Mouse (Mus musculus): ENCODE measurements at regions not wholly inside any gene's neighbourhood (a gene's known extent, or its start where the extent isn't known, plus 50 kb on each side); places are given as distances from the start of the nearest gene placed in this dataset.
"Not testable (repeated sequence)": the region's sequence is repeated elsewhere in the genome, so short reads cannot be mapped to it uniquely, and the experiment has no call there.

DNA sequence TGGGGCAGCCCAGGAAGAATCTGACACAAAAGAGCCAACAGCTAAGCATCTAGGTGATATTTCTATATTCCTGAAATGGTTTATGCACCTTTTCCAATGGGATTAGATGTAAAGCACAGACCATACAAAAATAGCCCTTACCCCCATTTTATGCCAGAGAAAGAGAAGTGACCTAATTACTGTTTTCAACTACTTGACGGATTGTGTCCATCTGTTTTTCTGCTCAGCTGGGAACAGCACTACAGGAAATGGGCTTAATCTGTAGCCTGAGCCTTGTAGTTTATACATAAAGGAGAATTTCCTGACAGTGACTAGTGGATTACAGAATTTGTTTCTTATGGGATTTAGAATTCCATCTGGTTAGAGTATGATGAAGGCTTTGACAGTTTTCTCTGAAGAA is 371.0 kb upstream of the Slc39a10 start:
- DNase-seq (ENCODE audit: low spot score) = no peak
- Histone ChIP-seq H3K27ac (no peak overlapping the region), H3K4me1 (replicated peaks; ENCODE audit: insufficient read depth, low read length) (no peaks in the 10 kb centered on the region), H3K9me3 (replicated peaks; ENCODE audit: low read length) (no peaks in the 10 kb centered on the region), H3K27me3 (ENCODE audit: insufficient read depth, low read length) (no peaks in the 10 kb centered on the region), H3K4me2 (ENCODE audit: low read length) (no peak overlapping the region), H3K4me3 (replicated peaks; ENCODE audit: low read depth, low read length) (no peak overlapping the region), H3K36me3 (ENCODE audit: insufficient read depth, low read length) (no peaks in the 10 kb centered on the region), H3K9ac (ENCODE audit: low read depth, low read length) (no peak overlapping the region)
- TF ChIP-seq CTCF (IDR thresholded peaks at IDR 0.05; ENCODE audit: low read depth) = no peak
- ATAC-seq (replicated peaks; ENCODE audit: low FRiP score, low read depth) = no peak
- 50% methylated on average over 1 of the region's 1 CpGs for WGBS

DNA sequence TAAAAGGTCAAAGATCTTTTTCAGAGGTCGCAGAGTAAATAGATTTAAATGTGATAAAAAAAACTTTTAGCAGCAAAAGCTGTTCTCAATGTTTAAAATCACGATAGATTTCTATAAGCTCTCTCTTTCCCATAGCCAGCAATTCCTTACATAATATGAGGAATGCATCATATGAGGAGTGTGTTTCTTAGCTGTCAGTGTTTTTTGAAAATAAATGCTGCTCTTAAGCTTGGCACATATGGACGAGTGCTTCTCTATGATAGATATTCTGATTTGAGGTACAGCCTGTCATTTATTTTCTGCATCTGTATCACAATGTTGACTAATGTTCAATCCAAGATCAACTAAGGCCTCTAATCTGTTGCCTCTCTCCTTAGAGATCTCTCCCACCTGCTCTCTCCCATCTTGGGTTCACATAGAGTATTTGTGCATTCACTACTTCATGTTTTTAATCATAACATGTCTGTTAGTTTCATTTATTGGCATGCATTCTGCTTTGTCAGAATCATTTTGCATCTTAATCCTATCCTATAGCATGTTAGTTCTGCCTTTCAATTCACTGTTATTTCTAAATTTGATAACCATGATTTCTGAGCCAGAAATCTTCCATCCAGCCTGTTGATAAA is 369.0 kb upstream of the Slc39a10 start:
- H3K4me1 ChIP-seq (replicated peaks; ENCODE audit: insufficient read depth, low read length) = no peaks in the 10 kb centered on the region
- no peak overlapping the region for H3K4me2 ChIP-seq (ENCODE audit: low read length)
- ATAC-seq (replicated peaks; ENCODE audit: low FRiP score, low read depth) (no peak), DNase-seq (ENCODE audit: low spot score) (no peak)
- no peaks in the 10 kb centered on the region for H3K27me3 ChIP-seq (ENCODE audit: insufficient read depth, low read length)
- no peak overlapping the region for H3K27ac ChIP-seq
- H3K9me3 ChIP-seq (replicated peaks; ENCODE audit: low read length) = no peaks in the 10 kb centered on the region
- no peak overlapping the region for H3K9ac ChIP-seq (ENCODE audit: low read depth, low read length)
- H3K36me3 ChIP-seq (ENCODE audit: insufficient read depth, low read length) = no peaks in the 10 kb centered on the region
- TF ChIP-seq CTCF (IDR thresholded peaks at IDR 0.05; ENCODE audit: low read depth) = no peak
- H3K4me3 ChIP-seq (replicated peaks; ENCODE audit: low read depth, low read length) = no peak overlapping the region
- WGBS = 78% methylated on average over 3 of the region's 3 CpGs

DNA sequence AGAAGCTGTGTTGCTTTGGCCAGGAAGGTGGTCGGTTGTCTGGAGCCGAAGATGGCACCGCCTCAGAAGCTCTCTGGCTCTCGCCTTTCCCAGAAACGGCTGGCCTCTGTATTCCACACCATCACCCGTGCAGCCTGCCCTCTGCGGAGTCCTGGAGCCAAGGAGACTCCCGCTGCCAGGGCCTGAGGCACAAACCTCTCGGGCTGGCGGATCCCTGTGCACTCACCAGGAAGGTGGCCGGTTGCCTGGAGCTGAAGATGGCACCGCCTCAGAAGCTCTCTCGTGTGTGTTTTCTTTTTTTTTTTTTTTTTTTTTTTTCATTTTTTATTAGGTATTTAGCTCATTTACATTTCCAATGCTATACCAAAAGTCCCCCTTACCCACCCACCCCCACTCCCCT is 358.1 kb upstream of the Slc39a10 start:
- WGBS = 89% methylated on average over 9 of the region's 13 CpGs
- H3K36me3 ChIP-seq (ENCODE audit: insufficient read depth, low read length) = not testable (repeated sequence)

DNA sequence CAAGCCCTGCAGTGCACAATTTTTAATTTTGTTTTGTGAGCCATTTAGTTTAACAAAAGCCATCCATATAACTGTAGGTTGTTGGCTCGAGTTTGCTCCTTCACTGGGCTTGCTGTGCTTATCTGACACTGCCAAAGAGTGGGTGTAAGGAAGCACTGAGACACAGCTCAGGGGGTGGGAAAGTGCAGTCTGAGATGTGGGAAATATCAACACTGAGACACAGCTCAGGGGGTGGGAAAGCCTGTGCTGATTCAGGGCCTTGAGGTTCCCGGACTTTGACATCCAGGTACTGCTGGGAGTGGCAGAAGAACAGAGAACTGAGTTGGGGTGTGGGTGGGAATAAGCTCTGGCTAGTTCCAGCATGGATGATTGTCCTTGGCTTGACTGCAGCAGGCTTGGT is 324.4 kb upstream of the Slc39a10 start:
- H3K9ac ChIP-seq (ENCODE audit: low read depth, low read length) = no peak overlapping the region
- ATAC-seq (replicated peaks; ENCODE audit: low FRiP score, low read depth) (no peak), DNase-seq (ENCODE audit: low spot score) (no peak)
- H3K4me1 ChIP-seq (replicated peaks; ENCODE audit: insufficient read depth, low read length) = no peaks in the 10 kb centered on the region
- TF ChIP-seq CTCF (IDR thresholded peaks at IDR 0.05; ENCODE audit: low read depth) = no peak
- 77% methylated on average over 2 of the region's 2 CpGs for WGBS
- H3K9me3 ChIP-seq (replicated peaks; ENCODE audit: low read length) = no peaks in the 10 kb centered on the region
- H3K27ac ChIP-seq = no peak overlapping the region
- H3K27me3 ChIP-seq (ENCODE audit: insufficient read depth, low read length) = no peaks in the 10 kb centered on the region
- H3K4me2 ChIP-seq (ENCODE audit: low read length) = no peak overlapping the region
- H3K36me3 ChIP-seq (ENCODE audit: insufficient read depth, low read length) = no peaks in the 10 kb centered on the region
- no peak overlapping the region for H3K4me3 ChIP-seq (replicated peaks; ENCODE audit: low read depth, low read length)

More for the DNA sequence above, 358.1 kb upstream of the Slc39a10 start:
- H3K27ac ChIP-seq; ATAC-seq (replicated peaks; ENCODE audit: low FRiP score, low read depth); DNase-seq (ENCODE audit: low spot score); H3K27me3 ChIP-seq (ENCODE audit: insufficient read depth, low read length); H3K4me1 ChIP-seq (replicated peaks; ENCODE audit: insufficient read depth, low read length); H3K4me2 ChIP-seq (ENCODE audit: low read length); H3K9ac ChIP-seq (ENCODE audit: low read depth, low read length); H3K9me3 ChIP-seq (replicated peaks; ENCODE audit: low read length); H3K4me3 ChIP-seq (replicated peaks; ENCODE audit: low read depth, low read length): not testable (repeated sequence)

DNA sequence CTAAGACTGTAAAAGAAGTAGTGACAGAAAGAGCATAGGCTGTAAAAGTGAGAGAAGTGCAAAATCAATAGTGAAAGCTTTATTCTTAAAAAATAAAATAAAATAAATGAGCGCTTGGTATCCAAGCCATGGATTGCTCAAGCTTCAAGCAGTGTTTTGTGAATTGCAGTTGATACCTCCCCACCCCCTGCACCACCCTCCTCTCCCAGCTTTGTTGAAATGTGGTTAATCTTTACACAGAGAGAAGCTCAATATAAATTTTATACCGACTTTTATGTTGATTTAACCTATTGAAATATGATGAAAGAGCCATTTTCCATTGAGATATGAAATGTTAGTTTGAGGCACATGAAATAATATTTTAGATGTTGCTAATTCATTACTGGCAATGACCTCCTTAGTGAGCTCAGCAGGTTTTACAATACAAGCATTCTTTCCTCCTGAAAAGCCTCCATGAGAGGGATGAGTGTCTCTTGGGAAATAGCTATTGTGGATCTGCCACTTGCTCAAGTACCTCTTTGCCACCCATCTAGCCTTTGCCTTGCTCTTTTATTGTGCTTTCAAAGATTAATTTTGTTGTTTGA is 323.9 kb upstream of the Slc39a10 start:
- Histone ChIP-seq H3K36me3 (ENCODE audit: insufficient read depth, low read length) (no peaks in the 10 kb centered on the region), H3K4me3 (replicated peaks; ENCODE audit: low read depth, low read length) (no peak overlapping the region), H3K4me2 (ENCODE audit: low read length) (no peak overlapping the region), H3K9me3 (replicated peaks; ENCODE audit: low read length) (no peaks in the 10 kb centered on the region), H3K27ac (no peak overlapping the region), H3K27me3 (ENCODE audit: insufficient read depth, low read length) (no peaks in the 10 kb centered on the region), H3K4me1 (replicated peaks; ENCODE audit: insufficient read depth, low read length) (no peaks in the 10 kb centered on the region), H3K9ac (ENCODE audit: low read depth, low read length) (no peak overlapping the region)
- no peak for DNase-seq (ENCODE audit: low spot score)
- no peak for TF ChIP-seq CTCF (IDR thresholded peaks at IDR 0.05; ENCODE audit: low read depth)
- 68% methylated on average over 2 of the region's 2 CpGs for WGBS
- ATAC-seq (replicated peaks; ENCODE audit: low FRiP score, low read depth) = no peak

DNA sequence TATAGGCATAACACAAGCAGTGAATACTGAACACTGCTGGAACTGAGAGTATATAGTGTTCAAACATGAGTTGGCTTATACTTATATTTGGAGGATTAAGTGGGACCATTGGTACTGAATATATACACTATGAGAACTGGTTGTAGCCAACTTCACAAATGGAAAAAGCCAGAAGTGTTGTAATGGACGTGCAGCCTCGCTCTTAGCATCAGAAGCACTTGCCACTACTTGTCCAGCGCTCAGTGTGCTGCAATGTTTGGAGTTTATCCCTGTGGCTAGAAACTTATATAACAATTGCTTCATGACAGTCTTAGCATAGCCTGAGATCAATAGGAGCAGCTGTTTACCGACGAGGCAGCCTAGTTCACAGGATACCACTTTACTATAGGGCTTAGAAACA is 320.8 kb upstream of the Slc39a10 start:
- H3K27me3 ChIP-seq (ENCODE audit: insufficient read depth, low read length) = no peaks in the 10 kb centered on the region
- H3K4me2 ChIP-seq (ENCODE audit: low read length) = no peak overlapping the region
- ATAC-seq (replicated peaks; ENCODE audit: low FRiP score, low read depth) = no peak
- no peaks in the 10 kb centered on the region for H3K36me3 ChIP-seq (ENCODE audit: insufficient read depth, low read length)
- no peaks in the 10 kb centered on the region for H3K9me3 ChIP-seq (replicated peaks; ENCODE audit: low read length)
- DNase-seq (ENCODE audit: low spot score) = no peak
- H3K9ac ChIP-seq (ENCODE audit: low read depth, low read length) = no peak overlapping the region
- no peak overlapping the region for H3K27ac ChIP-seq
- no peak overlapping the region for H3K4me3 ChIP-seq (replicated peaks; ENCODE audit: low read depth, low read length)
- WGBS = 85% methylated on average over 5 of the region's 5 CpGs
- no peak for TF ChIP-seq CTCF (IDR thresholded peaks at IDR 0.05; ENCODE audit: low read depth)
- no peaks in the 10 kb centered on the region for H3K4me1 ChIP-seq (replicated peaks; ENCODE audit: insufficient read depth, low read length)

DNA sequence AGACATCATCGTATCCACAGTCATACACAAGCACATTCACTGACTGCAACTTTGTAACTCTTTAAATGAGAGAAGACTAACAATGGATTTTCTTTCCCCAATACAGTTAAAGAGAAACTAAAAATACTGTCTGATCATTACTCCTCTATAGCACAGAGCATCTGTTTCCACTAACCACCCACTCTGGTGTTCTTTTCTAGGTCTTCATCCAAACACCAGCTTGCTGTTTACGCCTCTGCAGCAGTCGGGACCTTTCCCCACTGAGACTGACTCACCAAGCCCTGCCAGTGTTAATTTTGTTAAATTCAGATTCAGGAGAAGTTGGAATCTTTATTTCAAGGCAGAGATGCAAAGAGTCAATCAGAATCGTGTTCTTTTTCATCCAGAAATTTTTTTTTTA is 300.3 kb upstream of the Slc39a10 start:
- ATAC-seq (replicated peaks; ENCODE audit: low FRiP score, low read depth) = no peak
- Histone ChIP-seq H3K4me1 (replicated peaks; ENCODE audit: insufficient read depth, low read length) (no peaks in the 10 kb centered on the region), H3K27me3 (ENCODE audit: insufficient read depth, low read length) (no peaks in the 10 kb centered on the region), H3K36me3 (ENCODE audit: insufficient read depth, low read length) (no peaks in the 10 kb centered on the region), H3K9me3 (replicated peaks; ENCODE audit: low read length) (no peaks in the 10 kb centered on the region), H3K9ac (ENCODE audit: low read depth, low read length) (no peak overlapping the region), H3K4me3 (replicated peaks; ENCODE audit: low read depth, low read length) (no peak overlapping the region), H3K4me2 (ENCODE audit: low read length) (no peak overlapping the region), H3K27ac (no peak overlapping the region)
- TF ChIP-seq CTCF (IDR thresholded peaks at IDR 0.05; ENCODE audit: low read depth) = no peak
- no peak for DNase-seq (ENCODE audit: low spot score)
- WGBS = 78% methylated on average over 4 of the region's 4 CpGs

All from kidney, postnatal 0 days (tissue).